Mouse (Mus musculus) liver, embryonic 11.5 days (tissue): ENCODE measurements around the gene H2al1d. TPM values are rescaled to one million over a fixed set of nuclear protein-coding genes. Genes with fewer than 3 reads are reported as not detected.
"Not testable (repeated sequence)": the region's sequence is repeated elsewhere in the genome, so short reads cannot be mapped to it uniquely, and the experiment has no call there.

ENCODE experiments used
- ATAC-seq: fragments of 200-750 bp; cut with Nextera tagmentation; replicated peaks from 2 replicates; pipeline ENCODE4 v1.8.0; 2017; ENCODE audit warnings: moderate number of reproducible peaks, mild to moderate bottlenecking, moderate TSS enrichment, moderate library complexity; ENCODE audit not compliant: low FRiP score
- DNase-seq: peaks from one replicate; pipeline ENCODE4 v3.0.0-alpha.2; 2017; ENCODE audit warnings: low spot score
- H3K27ac ChIP-seq: fragments of 300-500 bp; sonication (generic); 2 replicates; pipeline ENCODE4 v1.5.1; 2014; ENCODE audit warnings: mild to moderate bottlenecking, low read depth, low read length, control low read depth
- H3K27me3 ChIP-seq: fragments of 300-500 bp; sonication (generic); replicated peaks from 2 replicates; pipeline ENCODE4 v1.6.1; 2014; ENCODE audit warnings: low read length, mixed read lengths; ENCODE audit not compliant: control insufficient read depth, insufficient read depth
- H3K36me3 ChIP-seq: fragments of 300-500 bp; sonication (generic); 2 replicates; pipeline ENCODE4 v1.6.1; 2014; ENCODE audit warnings: mild to moderate bottlenecking, low read length, moderate library complexity, mixed read lengths; ENCODE audit not compliant: control insufficient read depth, insufficient read depth
- H3K4me1 ChIP-seq: fragments of 300-500 bp; sonication (generic); replicated peaks from 2 replicates; pipeline ENCODE4 v1.6.1; 2014; ENCODE audit warnings: low read length, mixed read lengths; ENCODE audit not compliant: control insufficient read depth, insufficient read depth
- H3K4me2 ChIP-seq: fragments of 300-500 bp; sonication (generic); 2 replicates; pipeline ENCODE4 v1.6.1; 2014; ENCODE audit warnings: mild to moderate bottlenecking, control low read depth, moderate library complexity
- H3K4me3 ChIP-seq: fragments of 300-500 bp; sonication (generic); 2 replicates; pipeline ENCODE4 v1.5.1; 2014; ENCODE audit warnings: low read depth, low read length, control low read depth
- H3K9ac ChIP-seq: fragments of 300-500 bp; sonication (generic); 2 replicates; pipeline ENCODE4 v1.6.1; 2014; ENCODE audit warnings: low read depth, low read length, control low read depth
- H3K9me3 ChIP-seq: fragments of 300-500 bp; sonication (generic); 2 replicates; pipeline ENCODE4 v1.6.1; 2016; ENCODE audit warnings: low read length, inconsistent platforms, mixed read lengths; ENCODE audit not compliant: control insufficient read depth
- WGBS: fragments of 180-500 bp; shearing (Covaris S2); extraction: QIAGEN DNeasy Blood & Tissue Kit; methylation state at CpG from one replicate; pipeline ENCODE4 v1.1.7; 2014; 5-methylcytosine and 5-hydroxymethylcytosine counted together
- polyA plus RNA-seq: library from polyadenylated mRNA; unstranded; fragments of >200 nt; fragmentation: Nextera tagmentation; extraction: Ambion mirVana; gene quantifications from 2 replicates; pipeline ENCODE4 v1.2.1, GENCODE M21; 2014

The H2al1d gene
- polyA plus RNA-seq, 1 experiment from 2014 or later, result not detected

DNA sequence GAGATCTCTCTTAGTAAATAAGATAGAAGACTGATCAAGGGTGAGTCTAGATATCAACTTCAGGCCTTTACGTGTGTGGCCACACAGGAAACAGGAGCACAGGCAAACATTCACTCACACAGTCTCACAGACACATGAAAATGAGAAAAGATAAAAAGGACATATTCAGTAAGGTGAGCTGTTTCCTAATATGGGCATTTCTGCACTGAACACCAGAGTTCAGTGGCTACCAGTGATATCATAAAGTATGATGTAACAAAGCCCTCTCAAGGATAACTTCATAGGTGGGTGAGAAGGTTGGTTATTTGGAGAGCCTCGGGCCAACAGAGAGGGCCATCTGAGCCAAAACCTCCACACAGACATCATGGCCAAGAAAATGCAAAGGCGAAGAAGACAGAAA, 9.7 kb upstream of the H2al1d start, which contains the start of gene H2al1a:
Gene H2al1a, plus strand, starts transcription at position 301 of the 400 bp plus-strand sequence.
- not testable (repeated sequence) for H3K4me2 ChIP-seq, H3K4me3 ChIP-seq, H3K4me1 ChIP-seq, ATAC-seq, DNase-seq, H3K36me3 ChIP-seq, H3K9me3 ChIP-seq, H3K27me3 ChIP-seq, H3K27ac ChIP-seq, H3K9ac ChIP-seq
- WGBS, result no CpG with 5 or more reads among the region's 3 CpGs

DNA sequence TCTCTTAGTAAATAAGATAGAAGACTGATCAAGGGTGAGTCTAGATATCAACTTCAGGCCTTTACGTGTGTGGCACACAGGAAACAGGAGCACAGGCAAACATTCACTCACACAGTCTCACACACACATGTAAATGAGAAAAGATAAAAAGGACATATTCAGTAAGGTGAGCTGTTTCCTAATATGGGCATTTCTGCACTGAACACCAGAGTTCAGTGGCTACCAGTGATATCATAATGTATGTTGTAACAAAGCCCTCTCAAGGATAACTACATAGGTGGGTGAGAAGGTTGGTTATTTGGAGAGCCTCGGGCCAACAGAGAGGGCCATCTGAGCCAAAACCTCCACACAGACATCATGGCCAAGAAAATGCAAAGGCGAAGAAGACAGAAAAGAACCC, 6.5 kb upstream of the H2al1d start, which contains the start of gene H2al1b:
Gene H2al1b, plus strand, starts transcription at position 301 of the 400 bp plus-strand sequence.
- H3K4me1 ChIP-seq, H3K9ac ChIP-seq, H3K27ac ChIP-seq, H3K4me3 ChIP-seq, H3K36me3 ChIP-seq, H3K9me3 ChIP-seq, DNase-seq, H3K4me2 ChIP-seq, H3K27me3 ChIP-seq, ATAC-seq: not testable (repeated sequence)
- WGBS, result 91% methylated on average over 1 of the region's 3 CpGs

DNA sequence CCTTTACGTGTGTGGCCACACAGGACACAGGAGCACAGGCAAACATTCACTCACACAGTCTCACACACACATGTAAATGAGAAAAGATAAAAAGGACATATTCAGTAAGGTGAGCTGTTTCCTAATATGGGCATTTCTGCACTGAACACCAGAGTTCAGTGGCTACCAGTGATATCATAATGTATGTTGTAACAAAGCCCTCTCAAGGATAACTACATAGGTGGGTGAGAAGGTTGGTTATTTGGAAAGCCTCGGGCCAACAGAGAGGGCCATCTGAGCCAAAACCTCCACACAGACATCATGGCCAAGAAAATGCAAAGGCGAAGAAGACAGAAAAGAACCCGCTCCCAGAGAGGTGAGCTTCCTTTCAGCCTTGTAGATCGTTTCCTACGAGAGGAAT, 3.3 kb upstream of the H2al1d start, which contains the start of gene H2al1c:
Gene H2al1c, plus strand, starts transcription at position 301 of the 400 bp plus-strand sequence.
- H3K27ac ChIP-seq, H3K9ac ChIP-seq: not testable (repeated sequence)
- 73% methylated on average over 1 of the region's 6 CpGs for WGBS

DNA sequence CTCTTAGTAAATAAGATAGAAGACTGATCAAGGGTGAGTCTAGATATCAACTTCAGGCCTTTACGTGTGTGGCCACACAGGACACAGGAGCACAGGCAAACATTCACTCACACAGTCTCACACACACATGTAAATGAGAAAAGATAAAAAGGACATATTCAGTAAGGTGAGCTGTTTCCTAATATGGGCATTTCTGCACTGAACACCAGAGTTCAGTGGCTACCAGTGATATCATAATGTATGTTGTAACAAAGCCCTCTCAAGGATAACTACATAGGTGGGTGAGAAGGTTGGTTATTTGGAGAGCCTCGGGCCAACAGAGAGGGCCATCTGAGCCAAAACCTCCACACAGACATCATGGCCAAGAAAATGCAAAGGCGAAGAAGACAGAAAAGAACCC, 3.0 kb downstream of the H2al1d start, which contains the start of gene H2al1e:
Gene H2al1e, plus strand, starts transcription at position 301 of the 400 bp plus-strand sequence.
- not testable (repeated sequence) for H3K36me3 ChIP-seq, H3K9me3 ChIP-seq, H3K9ac ChIP-seq, H3K4me3 ChIP-seq, H3K27me3 ChIP-seq, ATAC-seq, H3K4me1 ChIP-seq, H3K27ac ChIP-seq, DNase-seq, H3K4me2 ChIP-seq
- no CpG with 5 or more reads among the region's 3 CpGs for WGBS

More for the DNA sequence above, 3.3 kb upstream of the H2al1d start, which contains the start of gene H2al1c:
- H3K36me3 ChIP-seq, H3K4me3 ChIP-seq, H3K4me2 ChIP-seq, ATAC-seq, H3K4me1 ChIP-seq, DNase-seq, H3K9me3 ChIP-seq, H3K27me3 ChIP-seq: not testable (repeated sequence)

DNA sequence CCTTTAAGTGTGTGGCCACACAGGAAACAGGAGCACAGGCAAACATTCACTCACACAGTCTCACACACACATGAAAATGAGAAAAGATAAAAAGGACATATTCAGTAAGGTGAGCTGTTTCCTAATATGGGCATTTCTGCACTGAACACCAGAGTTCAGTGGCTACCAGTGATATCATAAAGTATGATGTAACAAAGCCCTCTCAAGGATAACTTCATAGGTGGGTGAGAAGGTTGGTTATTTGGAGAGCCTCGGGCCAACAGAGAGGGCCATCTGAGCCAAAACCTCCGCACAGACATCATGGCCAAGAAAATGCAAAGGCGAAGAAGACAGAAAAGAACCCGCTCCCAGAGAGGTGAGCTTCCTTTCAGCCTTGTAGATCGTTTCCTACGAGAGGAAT, 6.2 kb downstream of the H2al1d start, which contains the start of gene H2al1f:
Gene H2al1f, plus strand, starts transcription at position 301 of the 400 bp plus-strand sequence.
- DNase-seq, H3K27me3 ChIP-seq, ATAC-seq, H3K9me3 ChIP-seq, H3K4me2 ChIP-seq, H3K9ac ChIP-seq, H3K36me3 ChIP-seq, H3K4me1 ChIP-seq, H3K27ac ChIP-seq, H3K4me3 ChIP-seq: not testable (repeated sequence)
- WGBS, result no CpG with 5 or more reads among the region's 6 CpGs

DNA sequence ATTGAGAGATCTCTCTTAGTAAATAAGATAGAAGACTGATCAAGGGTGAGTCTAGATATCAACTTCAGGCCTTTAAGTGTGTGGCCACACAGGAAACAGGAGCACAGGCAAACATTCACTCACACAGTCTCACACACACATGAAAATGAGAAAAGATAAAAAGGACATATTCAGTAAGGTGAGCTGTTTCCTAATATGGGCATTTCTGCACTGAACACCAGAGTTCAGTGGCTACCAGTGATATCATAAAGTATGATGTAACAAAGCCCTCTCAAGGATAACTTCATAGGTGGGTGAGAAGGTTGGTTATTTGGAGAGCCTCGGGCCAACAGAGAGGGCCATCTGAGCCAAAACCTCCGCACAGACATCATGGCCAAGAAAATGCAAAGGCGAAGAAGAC, 9.3 kb downstream of the H2al1d start, which contains the start of gene H2al1g:
Gene H2al1g, plus strand, starts transcription at position 301 of the 400 bp plus-strand sequence.
- DNase-seq, H3K36me3 ChIP-seq, H3K27ac ChIP-seq, H3K9ac ChIP-seq, H3K27me3 ChIP-seq, ATAC-seq, H3K4me1 ChIP-seq, H3K4me3 ChIP-seq, H3K9me3 ChIP-seq, H3K4me2 ChIP-seq: not testable (repeated sequence)
- WGBS, result no CpG with 5 or more reads among the region's 3 CpGs

DNA sequence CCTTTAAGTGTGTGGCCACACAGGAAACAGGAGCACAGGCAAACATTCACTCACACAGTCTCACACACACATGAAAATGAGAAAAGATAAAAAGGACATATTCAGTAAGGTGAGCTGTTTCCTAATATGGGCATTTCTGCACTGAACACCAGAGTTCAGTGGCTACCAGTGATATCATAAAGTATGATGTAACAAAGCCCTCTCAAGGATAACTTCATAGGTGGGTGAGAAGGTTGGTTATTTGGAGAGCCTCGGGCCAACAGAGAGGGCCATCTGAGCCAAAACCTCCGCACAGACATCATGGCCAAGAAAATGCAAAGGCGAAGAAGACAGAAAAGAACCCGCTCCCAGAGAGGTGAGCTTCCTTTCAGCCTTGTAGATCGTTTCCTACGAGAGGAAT, 12.6 kb downstream of the H2al1d start, which contains the start of gene H2al1h:
Gene H2al1h, plus strand, starts transcription at position 301 of the 400 bp plus-strand sequence.
- not testable (repeated sequence) for H3K4me2 ChIP-seq, H3K36me3 ChIP-seq, ATAC-seq, H3K9me3 ChIP-seq, H3K27me3 ChIP-seq, H3K4me3 ChIP-seq, DNase-seq, H3K27ac ChIP-seq, H3K9ac ChIP-seq, H3K4me1 ChIP-seq
- no CpG with 5 or more reads among the region's 6 CpGs for WGBS

DNA sequence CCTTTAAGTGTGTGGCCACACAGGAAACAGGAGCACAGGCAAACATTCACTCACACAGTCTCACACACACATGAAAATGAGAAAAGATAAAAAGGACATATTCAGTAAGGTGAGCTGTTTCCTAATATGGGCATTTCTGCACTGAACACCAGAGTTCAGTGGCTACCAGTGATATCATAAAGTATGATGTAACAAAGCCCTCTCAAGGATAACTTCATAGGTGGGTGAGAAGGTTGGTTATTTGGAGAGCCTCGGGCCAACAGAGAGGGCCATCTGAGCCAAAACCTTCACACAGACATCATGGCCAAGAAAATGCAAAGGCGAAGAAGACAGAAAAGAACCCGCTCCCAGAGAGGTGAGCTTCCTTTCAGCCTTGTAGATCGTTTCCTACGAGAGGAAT, 15.7 kb downstream of the H2al1d start, which contains the start of gene H2al1i:
Gene H2al1i, plus strand, starts transcription at position 301 of the 400 bp plus-strand sequence.
- not testable (repeated sequence) for H3K27me3 ChIP-seq, H3K4me1 ChIP-seq, ATAC-seq, H3K36me3 ChIP-seq, H3K9ac ChIP-seq, H3K4me2 ChIP-seq, H3K9me3 ChIP-seq, H3K4me3 ChIP-seq, DNase-seq, H3K27ac ChIP-seq
- WGBS, result 89% methylated on average over 3 of the region's 5 CpGs

DNA sequence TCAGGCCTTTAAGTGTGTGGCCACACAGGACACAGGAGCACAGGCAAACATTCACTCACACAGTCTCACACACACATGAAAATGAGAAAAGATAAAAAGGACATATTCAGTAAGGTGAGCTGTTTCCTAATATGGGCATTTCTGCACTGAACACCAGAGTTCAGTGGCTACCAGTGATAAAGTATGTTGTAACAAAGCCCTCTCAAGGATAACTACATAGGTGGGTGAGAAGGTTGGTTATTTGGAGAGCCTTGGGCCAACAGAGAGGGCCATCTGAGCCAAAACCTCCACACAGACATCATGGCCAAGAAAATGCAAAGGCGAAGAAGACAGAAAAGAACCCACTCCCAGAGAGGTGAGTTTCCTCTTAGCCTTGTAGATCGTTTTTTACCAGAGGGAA, 18.9 kb downstream of the H2al1d start, which contains the start of gene H2al1j:
Gene H2al1j, plus strand, starts transcription at position 301 of the 400 bp plus-strand sequence.
- not testable (repeated sequence) for ATAC-seq, H3K36me3 ChIP-seq, DNase-seq, H3K9me3 ChIP-seq, H3K27ac ChIP-seq, H3K4me1 ChIP-seq, H3K9ac ChIP-seq, H3K4me3 ChIP-seq, H3K27me3 ChIP-seq, H3K4me2 ChIP-seq
- 78% methylated on average over 2 of the region's 2 CpGs for WGBS
